Mouse (Mus musculus): ENCODE measurements around the gene Cd300ld3. TPM values are rescaled to one million over a fixed set of nuclear protein-coding genes. Genes with fewer than 3 reads are reported as not detected.

Gene Cd300ld3
- total RNA-seq (2014; rRNA removed) = 0.82 TPM in 1 of 2 replicates, not detected in the other
- polyA plus RNA-seq (2015; fragmentation: Nextera tagmentation; extraction: Ambion mirVana) = not detected in 2 replicates

GRCm38 (mm10) chr11:115048259-115048658, at the start of gene Cd300ld3:
Gene Cd300ld3 (minus strand): TSS chr11:115048409.
- no peaks in the 10 kb centered on the region for H3K9me3 ChIP-seq (ENCODE audit: low read length)
- no peak for TF ChIP-seq CTCF (IDR thresholded peaks at IDR 0.05)
- WGBS = 69% methylated on average over 2 of the region's 2 CpGs

GRCm38 (mm10) chr11:115092140-115092539, 43.9 kb upstream of the Cd300ld3 start:
- no peak for ATAC-seq (ENCODE audit: low FRiP score)
- Histone ChIP-seq H3K4me3 (ENCODE audit: low read depth, low read length) (peak overlapping the region; percentile 33; the same call in 1 of the 2 replicates), H3K9ac (replicated peaks; ENCODE audit: low read length, poor library complexity, severe bottlenecking) (no peak overlapping the region), H3K36me3 (ENCODE audit: insufficient read depth, low read length) (no peaks in the 10 kb centered on the region), H3K4me2 (ENCODE audit: low read depth, low read length, poor library complexity, severe bottlenecking) (peak overlapping the region; percentile 62), H3K4me1 (ENCODE audit: insufficient read depth, low read length) (0 out of 2 replicates have a peak, but pooled peaks cover 7% of the 10 kb centered on the region), H3K27me3 (ENCODE audit: insufficient read depth, low read length) (peaks cover 21% of the 10 kb centered on the region), H3K9me3 (ENCODE audit: low read length) (no peaks in the 10 kb centered on the region), H3K27ac (ENCODE audit: low read depth, low read length) (no peak overlapping the region)
- no peak for DNase-seq (ENCODE audit: low spot score)
- 13% methylated on average over 4 of the region's 4 CpGs for WGBS
- no peak for TF ChIP-seq CTCF (IDR thresholded peaks at IDR 0.05)

More at GRCm38 (mm10) chr11:115048259-115048658, at the start of gene Cd300ld3:
- H3K4me3 ChIP-seq (ENCODE audit: low read depth, low read length) = no peak within 1 kb of the TSS
- ATAC-seq (ENCODE audit: low FRiP score) (no peak), DNase-seq (ENCODE audit: low spot score) (no peak)
- no peak within 1 kb of the TSS for H3K4me2 ChIP-seq (ENCODE audit: low read depth, low read length, poor library complexity, severe bottlenecking)
- H3K27me3 ChIP-seq (ENCODE audit: insufficient read depth, low read length) = no peaks in the 10 kb centered on the region
- H3K9ac ChIP-seq (replicated peaks; ENCODE audit: low read length, poor library complexity, severe bottlenecking) = no peak within 1 kb of the TSS
- no peaks in the 10 kb centered on the region for H3K36me3 ChIP-seq (ENCODE audit: insufficient read depth, low read length)
- no peaks in the 10 kb centered on the region for H3K4me1 ChIP-seq (ENCODE audit: insufficient read depth, low read length)
- H3K27ac ChIP-seq (ENCODE audit: low read depth, low read length) = no peak within 1 kb of the TSS

- no peak for TF ChIP-seq CTCF (IDR thresholded peaks at IDR 0.05)
- H3K27me3 ChIP-seq (ENCODE audit: insufficient read depth, low read length) = peaks cover 21% of the 10 kb centered on the region
- no peaks in the 10 kb centered on the region for H3K36me3 ChIP-seq (ENCODE audit: insufficient read depth, low read length)
- ATAC-seq (ENCODE audit: low FRiP score) (no peak), DNase-seq (ENCODE audit: low spot score) (no peak)
- H3K27ac ChIP-seq (ENCODE audit: low read depth, low read length) = no peak within 1 kb of the TSS
- H3K4me2 ChIP-seq (ENCODE audit: low read depth, low read length, poor library complexity, severe bottlenecking) = peak within 1 kb of the TSS; percentile 62
- no peaks in the 10 kb centered on the region for H3K9me3 ChIP-seq (ENCODE audit: low read length)
- H3K4me3 ChIP-seq (ENCODE audit: low read depth, low read length) = peak within 1 kb of the TSS; percentile 33
- H3K4me1 ChIP-seq (ENCODE audit: insufficient read depth, low read length) = 0 out of 2 replicates have a peak, but pooled peaks cover 7% of the 10 kb centered on the region
- 1% methylated on average over 36 of the region's 36 CpGs for WGBS
- H3K9ac ChIP-seq (replicated peaks; ENCODE audit: low read length, poor library complexity, severe bottlenecking) = no peak within 1 kb of the TSS
These were observed 43.2 kb upstream of the Cd300ld3 start, which contains the start of gene Rab37 for GRCm38 (mm10) chr11:115091362-115091901. Gene Rab37 (plus strand): TSS chr11:115091431.

- ATAC-seq (ENCODE audit: low FRiP score) (no peak), DNase-seq (ENCODE audit: low spot score) (no peak)
- Histone ChIP-seq H3K27ac (ENCODE audit: low read depth, low read length) (no peak overlapping the region), H3K27me3 (ENCODE audit: insufficient read depth, low read length) (peaks cover 21% of the 10 kb centered on the region), H3K9me3 (ENCODE audit: low read length) (no peaks in the 10 kb centered on the region), H3K4me3 (ENCODE audit: low read depth, low read length) (no peak overlapping the region), H3K4me2 (ENCODE audit: low read depth, low read length, poor library complexity, severe bottlenecking) (no peak overlapping the region), H3K4me1 (ENCODE audit: insufficient read depth, low read length) (0 out of 2 replicates have a peak, but pooled peaks cover 9% of the 10 kb centered on the region), H3K36me3 (ENCODE audit: insufficient read depth, low read length) (no peaks in the 10 kb centered on the region), H3K9ac (replicated peaks; ENCODE audit: low read length, poor library complexity, severe bottlenecking) (no peak overlapping the region)
- peak; percentile 59 for TF ChIP-seq CTCF (IDR thresholded peaks at IDR 0.05)
- WGBS = 54% methylated on average over 6 of the region's 6 CpGs
These were observed 41.6 kb upstream of the Cd300ld3 start for GRCm38 (mm10) chr11:115089853-115090252.

- no peak for TF ChIP-seq CTCF (IDR thresholded peaks at IDR 0.05)
- no peak for DNase-seq (ENCODE audit: low spot score)
- ATAC-seq (ENCODE audit: low FRiP score) = no peak
- H3K36me3 ChIP-seq (ENCODE audit: insufficient read depth, low read length) = no peaks in the 10 kb centered on the region
- 76% methylated on average over 7 of the region's 7 CpGs for WGBS
- H3K4me1 ChIP-seq (ENCODE audit: insufficient read depth, low read length) = 0 out of 2 replicates have a peak, but pooled peaks cover 6% of the 10 kb centered on the region
- H3K27ac ChIP-seq (ENCODE audit: low read depth, low read length) = no peak overlapping the region
- H3K27me3 ChIP-seq (ENCODE audit: insufficient read depth, low read length) = peaks cover 12% of the 10 kb centered on the region; the same call in 1 of the 2 replicates
- no peak overlapping the region for H3K4me3 ChIP-seq (ENCODE audit: low read depth, low read length)
- no peaks in the 10 kb centered on the region for H3K9me3 ChIP-seq (ENCODE audit: low read length)
- no peak overlapping the region for H3K4me2 ChIP-seq (ENCODE audit: low read depth, low read length, poor library complexity, severe bottlenecking)
- no peak overlapping the region for H3K9ac ChIP-seq (replicated peaks; ENCODE audit: low read length, poor library complexity, severe bottlenecking)
These were observed 38.0 kb upstream of the Cd300ld3 start for GRCm38 (mm10) chr11:115086213-115086612.

GRCm38 (mm10) chr11:115085064-115085463, 36.9 kb upstream of the Cd300ld3 start:
- Histone ChIP-seq H3K9me3 (ENCODE audit: low read length) (no peaks in the 10 kb centered on the region), H3K9ac (replicated peaks; ENCODE audit: low read length, poor library complexity, severe bottlenecking) (no peak overlapping the region), H3K27me3 (ENCODE audit: insufficient read depth, low read length) (peaks cover 5% of the 10 kb centered on the region; the same call in 1 of the 2 replicates), H3K4me3 (ENCODE audit: low read depth, low read length) (no peak overlapping the region), H3K4me2 (ENCODE audit: low read depth, low read length, poor library complexity, severe bottlenecking) (no peak overlapping the region), H3K27ac (ENCODE audit: low read depth, low read length) (no peak overlapping the region), H3K36me3 (ENCODE audit: insufficient read depth, low read length) (no peaks in the 10 kb centered on the region), H3K4me1 (ENCODE audit: insufficient read depth, low read length) (0 out of 2 replicates have a peak, but pooled peaks cover 5% of the 10 kb centered on the region)
- WGBS = 46% methylated on average over 8 of the region's 8 CpGs
- ATAC-seq (ENCODE audit: low FRiP score) = no peak
- TF ChIP-seq CTCF (IDR thresholded peaks at IDR 0.05) = no peak
- DNase-seq (ENCODE audit: low spot score) = no peak
